Mouse (Mus musculus): Measurements from ENCODE around the gene Usp15. TPM values are rescaled to one million over a fixed set of nuclear protein-coding genes. Genes with fewer than 3 reads are reported as not detected.
A peak's percentile ranks its signal among the peaks of the same experiment; 100 is the strongest.
"Not testable (repeated sequence)": the region's sequence is repeated elsewhere in the genome, so short reads cannot be mapped to it uniquely, and the experiment has no call there.

Gene Usp15
- polyA plus RNA-seq (2012; ENCODE audit: insufficient read depth, insufficient read length, missing spikeins), result 81.7 and 94.7 TPM in 2 replicates

DNA sequence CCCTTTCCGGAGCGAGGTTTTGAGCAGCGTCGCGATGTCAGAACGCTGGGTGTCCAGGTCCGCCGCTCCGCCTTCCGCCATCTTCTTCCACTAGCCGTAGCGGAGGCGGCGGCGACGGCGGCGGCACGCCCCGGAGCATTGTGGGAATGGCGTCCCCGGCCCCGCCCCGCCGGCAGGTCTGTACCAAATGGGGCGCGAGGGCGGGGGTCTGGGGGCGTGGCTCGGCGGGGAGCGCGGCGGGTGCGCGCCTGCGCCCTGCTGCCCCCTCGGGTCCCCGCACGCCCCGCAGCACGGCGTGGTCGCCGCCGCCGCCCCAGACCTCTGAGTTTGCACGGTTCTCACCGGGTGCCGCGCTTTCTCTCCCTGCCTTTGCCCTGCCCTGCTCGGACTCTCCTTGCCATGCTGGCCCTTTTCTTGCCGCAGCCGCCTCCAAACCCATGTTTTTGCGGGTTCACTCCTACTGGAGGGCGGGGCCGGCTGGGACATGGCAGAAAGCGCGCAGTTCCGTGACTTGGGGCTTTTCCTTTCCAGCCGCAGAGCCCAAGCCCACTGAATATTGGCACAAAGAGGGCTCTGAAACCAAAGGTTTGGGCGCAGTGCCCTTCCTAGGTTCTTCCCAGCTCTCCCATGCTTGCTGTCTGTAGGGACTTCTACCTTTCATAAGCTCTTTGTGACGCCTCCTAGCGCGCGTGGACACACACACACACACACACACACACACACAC lies at the start of gene Usp15:
Gene Usp15, minus strand, starts transcription at position 161 of the 725 bp plus-strand sequence.
- Histone ChIP-seq H3K4me1 (ENCODE audit: control insufficient read depth, insufficient read depth, low read length) (peaks cover 17% of the 10 kb centered on the region), H3K27ac (ENCODE audit: insufficient read depth, low read depth, low read length) (peak within 1 kb of the TSS; percentile 58), H3K4me3 (ENCODE audit: insufficient read depth, low read length) (peak within 1 kb of the TSS; percentile 90)
- no peak for TF ChIP-seq CTCF (IDR thresholded peaks at IDR 0.05; ENCODE audit: low read depth, low read length)
- no peak for TF ChIP-seq POLR2A (IDR thresholded peaks at IDR 0.05; ENCODE audit: borderline replicate concordance, low read depth, low read length)

DNA sequence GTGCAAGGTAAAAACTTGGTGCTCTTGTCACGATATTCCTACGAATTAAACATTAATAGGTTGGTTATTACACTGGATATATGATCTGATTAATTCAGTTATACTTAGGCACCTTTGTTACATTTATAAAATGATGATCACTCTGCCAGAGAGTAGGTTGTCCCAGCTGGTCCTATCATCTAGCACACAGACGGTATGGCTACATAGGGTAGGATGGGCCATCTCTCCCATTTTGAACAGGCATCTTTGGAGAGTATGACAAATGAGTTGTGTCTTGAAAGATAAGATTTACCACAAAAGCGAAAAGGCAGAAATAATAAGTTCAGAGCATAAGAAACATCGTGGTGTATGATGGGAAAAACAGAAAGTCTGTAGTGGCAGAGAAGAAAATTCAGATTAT lies 32.6 kb upstream of the Usp15 start:
- Histone ChIP-seq H3K4me1 (ENCODE audit: control insufficient read depth, insufficient read depth, low read length) (no peaks in the 10 kb centered on the region), H3K4me3 (ENCODE audit: insufficient read depth, low read length) (no peak overlapping the region), H3K27ac (ENCODE audit: insufficient read depth, low read depth, low read length) (no peak overlapping the region)
- no peak for TF ChIP-seq POLR2A (IDR thresholded peaks at IDR 0.05; ENCODE audit: borderline replicate concordance, low read depth, low read length)
- TF ChIP-seq CTCF (IDR thresholded peaks at IDR 0.05; ENCODE audit: low read depth, low read length), result no peak

DNA sequence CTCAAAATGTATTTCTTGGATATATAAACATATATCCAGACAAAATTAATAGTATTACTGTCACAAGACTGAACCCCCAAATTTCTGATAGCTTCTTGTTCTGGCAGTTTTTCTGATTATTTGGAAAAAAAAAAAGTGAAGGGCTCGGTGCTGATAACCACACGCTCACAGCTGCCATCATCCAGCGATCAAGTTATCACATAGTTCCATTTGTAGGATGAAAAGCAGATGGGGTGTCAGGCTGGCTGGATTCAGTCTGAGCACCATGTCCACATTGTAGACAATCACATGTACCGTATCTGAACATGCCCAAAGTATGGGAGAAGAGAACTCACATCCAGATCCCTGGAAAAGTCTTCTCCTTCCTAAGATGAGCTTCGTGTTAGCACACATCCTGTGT lies 26.0 kb upstream of the Usp15 start:
- no peaks in the 10 kb centered on the region for H3K4me1 ChIP-seq (ENCODE audit: control insufficient read depth, insufficient read depth, low read length)
- no peak overlapping the region for H3K27ac ChIP-seq (ENCODE audit: insufficient read depth, low read depth, low read length)
- no peak for TF ChIP-seq POLR2A (IDR thresholded peaks at IDR 0.05; ENCODE audit: borderline replicate concordance, low read depth, low read length)
- TF ChIP-seq CTCF (IDR thresholded peaks at IDR 0.05; ENCODE audit: low read depth, low read length), result no peak
- H3K4me3 ChIP-seq (ENCODE audit: insufficient read depth, low read length), result no peak overlapping the region

DNA sequence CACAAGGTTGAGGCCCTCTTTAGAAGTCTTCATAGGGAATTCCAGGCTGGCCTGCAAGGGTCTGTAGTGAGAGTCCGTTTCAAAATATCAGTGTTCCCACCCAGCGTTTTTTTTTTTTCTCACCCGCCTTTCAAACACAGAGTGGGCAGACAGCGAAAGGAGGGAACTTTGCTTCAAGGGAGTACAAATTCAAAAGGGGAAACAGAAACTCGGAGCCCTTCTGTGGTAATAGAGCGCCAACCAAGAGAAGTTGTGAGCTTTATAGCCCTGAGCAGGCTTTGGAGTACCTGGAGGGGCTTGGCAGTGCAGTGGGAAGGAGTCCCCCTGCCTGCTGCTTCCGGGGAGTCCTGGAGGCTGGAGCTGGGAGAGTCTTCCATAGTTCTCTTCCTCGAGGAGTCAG lies 12.7 kb upstream of the Usp15 start:
- Histone ChIP-seq H3K27ac (ENCODE audit: insufficient read depth, low read depth, low read length) (no peak overlapping the region), H3K4me3 (ENCODE audit: insufficient read depth, low read length) (peak overlapping the region; percentile 35), H3K4me1 (ENCODE audit: control insufficient read depth, insufficient read depth, low read length) (no peaks in the 10 kb centered on the region)
- no peak for TF ChIP-seq CTCF (IDR thresholded peaks at IDR 0.05; ENCODE audit: low read depth, low read length)
- no peak for TF ChIP-seq POLR2A (IDR thresholded peaks at IDR 0.05; ENCODE audit: borderline replicate concordance, low read depth, low read length)

DNA sequence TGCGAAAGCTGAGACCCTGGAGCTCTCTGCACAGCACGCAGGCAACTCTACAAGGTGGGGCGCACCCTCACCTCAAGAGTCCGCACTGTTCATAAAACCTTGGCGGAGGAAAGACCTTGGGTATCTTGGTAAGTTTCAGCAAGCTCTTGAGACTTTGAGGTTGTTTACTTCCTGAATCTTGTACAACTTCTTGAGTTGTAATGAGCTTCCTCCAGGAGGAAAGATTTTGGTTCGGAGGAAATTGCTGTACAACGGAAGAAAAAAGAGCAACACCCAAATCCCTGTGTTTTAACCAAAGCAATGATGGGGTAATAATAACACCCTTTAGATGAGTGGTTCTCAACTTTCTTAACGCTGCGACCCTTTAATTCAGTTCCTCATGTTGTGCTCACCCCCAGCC lies 11.5 kb upstream of the Usp15 start:
- Histone ChIP-seq H3K27ac (ENCODE audit: insufficient read depth, low read depth, low read length) (no peak overlapping the region), H3K4me1 (ENCODE audit: control insufficient read depth, insufficient read depth, low read length) (no peaks in the 10 kb centered on the region), H3K4me3 (ENCODE audit: insufficient read depth, low read length) (no peak overlapping the region)
- TF ChIP-seq CTCF (IDR thresholded peaks at IDR 0.05; ENCODE audit: low read depth, low read length), result no peak
- no peak for TF ChIP-seq POLR2A (IDR thresholded peaks at IDR 0.05; ENCODE audit: borderline replicate concordance, low read depth, low read length)

DNA sequence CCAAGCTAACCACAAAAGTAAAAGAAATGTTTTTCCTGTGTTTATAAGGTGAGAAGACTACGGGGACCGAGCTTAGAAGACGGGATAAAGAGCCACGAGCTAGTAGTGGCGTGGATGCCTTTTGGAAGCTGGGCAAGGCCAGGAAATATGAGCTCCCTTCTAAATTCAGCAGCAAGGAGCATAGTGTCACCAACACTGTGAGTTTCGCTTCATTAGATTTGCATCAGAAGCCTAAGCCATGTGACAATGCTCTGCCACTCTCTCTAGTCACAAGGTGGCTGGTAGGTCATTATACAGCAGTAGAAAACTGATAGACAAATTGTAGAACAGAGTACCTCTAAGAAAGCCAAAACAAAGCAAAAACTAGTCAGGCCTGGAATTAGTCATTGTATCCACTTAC lies 9.3 kb upstream of the Usp15 start:
- no peak for TF ChIP-seq POLR2A (IDR thresholded peaks at IDR 0.05; ENCODE audit: borderline replicate concordance, low read depth, low read length)
- no peak for TF ChIP-seq CTCF (IDR thresholded peaks at IDR 0.05; ENCODE audit: low read depth, low read length)
- H3K27ac ChIP-seq (ENCODE audit: insufficient read depth, low read depth, low read length), result no peak overlapping the region
- H3K4me3 ChIP-seq (ENCODE audit: insufficient read depth, low read length), result no peak overlapping the region
- H3K4me1 ChIP-seq (ENCODE audit: control insufficient read depth, insufficient read depth, low read length), result no peaks in the 10 kb centered on the region

DNA sequence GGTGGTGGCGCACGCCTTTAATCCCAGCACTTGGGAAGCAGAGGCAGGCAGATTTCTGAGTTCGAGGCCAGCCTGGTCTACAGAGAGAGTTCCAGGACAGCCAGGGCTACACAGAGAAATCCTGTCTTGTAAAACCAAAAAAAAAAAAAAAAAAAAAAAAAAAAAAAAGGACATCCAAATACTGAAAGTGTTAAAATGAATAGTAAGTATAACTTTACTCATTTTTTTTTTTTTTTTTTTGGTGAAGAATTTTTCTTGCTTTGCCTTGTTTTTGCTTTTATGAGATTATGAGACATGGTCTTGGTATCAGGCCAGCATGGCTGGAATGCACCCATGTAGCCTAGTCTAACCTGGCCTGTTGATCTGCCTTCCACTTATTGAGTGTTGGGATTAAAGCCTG lies 8.6 kb upstream of the Usp15 start:
- H3K4me1 ChIP-seq (ENCODE audit: control insufficient read depth, insufficient read depth, low read length); H3K4me3 ChIP-seq (ENCODE audit: insufficient read depth, low read length); H3K27ac ChIP-seq (ENCODE audit: insufficient read depth, low read depth, low read length): not testable (repeated sequence)

DNA sequence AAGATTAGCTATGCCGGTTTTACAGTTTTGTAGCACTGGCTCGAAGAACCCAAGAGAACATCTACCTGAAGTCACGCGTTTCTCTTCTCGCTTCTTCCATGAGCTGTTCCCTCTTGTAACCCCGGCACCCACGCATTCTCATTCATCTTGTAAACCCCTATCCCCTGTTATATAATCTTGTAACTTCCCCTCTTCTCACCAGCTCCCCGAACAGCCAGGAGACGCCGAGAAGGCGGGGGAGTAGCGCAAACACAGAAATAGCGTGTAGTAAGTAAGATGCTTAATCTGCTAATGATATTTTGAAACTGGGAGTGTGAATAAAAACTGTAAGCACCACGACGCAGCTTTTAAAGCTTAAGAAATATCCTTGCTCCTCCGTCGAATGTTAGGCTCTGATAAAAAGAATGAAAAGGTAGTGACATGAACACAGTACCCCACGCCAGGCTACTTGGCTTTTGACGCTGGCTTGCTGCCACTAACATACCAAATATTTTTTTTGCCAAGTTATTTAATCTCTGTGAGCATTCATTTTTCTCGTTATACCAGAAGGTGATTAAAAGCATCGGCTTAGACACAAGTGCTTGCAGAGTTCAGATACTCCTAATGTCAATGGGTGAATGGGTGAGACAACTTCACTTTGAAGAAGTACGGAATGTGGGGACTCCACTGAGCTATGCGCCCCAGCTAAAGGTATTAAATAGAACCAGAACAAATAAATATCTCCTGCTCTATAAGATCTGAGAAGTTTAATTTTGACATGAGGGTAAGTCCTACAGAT lies 5.4 kb upstream of the Usp15 start:
- Histone ChIP-seq H3K4me3 (ENCODE audit: insufficient read depth, low read length) (no peak overlapping the region), H3K27ac (ENCODE audit: insufficient read depth, low read depth, low read length) (no peak overlapping the region), H3K4me1 (ENCODE audit: control insufficient read depth, insufficient read depth, low read length) (0 out of 2 replicates have a peak, but pooled peaks cover 2% of the 10 kb centered on the region)
- TF ChIP-seq POLR2A (IDR thresholded peaks at IDR 0.05; ENCODE audit: borderline replicate concordance, low read depth, low read length), result no peak
- no peak for TF ChIP-seq CTCF (IDR thresholded peaks at IDR 0.05; ENCODE audit: low read depth, low read length)

DNA sequence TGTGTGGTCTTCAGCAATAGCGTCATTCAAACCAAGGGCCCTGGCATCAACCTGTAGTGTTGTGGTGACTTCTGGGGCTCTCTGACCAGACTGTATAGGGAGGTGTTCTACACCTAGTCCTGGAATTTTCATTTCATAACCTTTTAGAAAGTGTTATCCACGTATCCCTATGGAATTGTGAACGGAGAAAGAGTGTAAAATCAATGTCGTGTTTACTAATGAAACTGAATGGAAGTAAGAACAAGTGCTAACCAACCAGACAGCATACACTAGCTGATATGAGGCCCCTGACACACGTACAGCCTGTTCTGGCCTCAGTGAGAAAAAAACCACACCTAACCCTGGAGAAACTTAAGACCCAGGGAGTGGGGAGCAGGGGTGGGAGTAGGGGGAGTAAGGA lies 4.6 kb upstream of the Usp15 start:
- TF ChIP-seq POLR2A (IDR thresholded peaks at IDR 0.05; ENCODE audit: borderline replicate concordance, low read depth, low read length) (no peak), CTCF (IDR thresholded peaks at IDR 0.05; ENCODE audit: low read depth, low read length) (no peak)
- no peak overlapping the region for H3K27ac ChIP-seq (ENCODE audit: insufficient read depth, low read depth, low read length)
- H3K4me1 ChIP-seq (ENCODE audit: control insufficient read depth, insufficient read depth, low read length), result 0 out of 2 replicates have a peak, but pooled peaks cover 2% of the 10 kb centered on the region
- H3K4me3 ChIP-seq (ENCODE audit: insufficient read depth, low read length), result no peak overlapping the region

DNA sequence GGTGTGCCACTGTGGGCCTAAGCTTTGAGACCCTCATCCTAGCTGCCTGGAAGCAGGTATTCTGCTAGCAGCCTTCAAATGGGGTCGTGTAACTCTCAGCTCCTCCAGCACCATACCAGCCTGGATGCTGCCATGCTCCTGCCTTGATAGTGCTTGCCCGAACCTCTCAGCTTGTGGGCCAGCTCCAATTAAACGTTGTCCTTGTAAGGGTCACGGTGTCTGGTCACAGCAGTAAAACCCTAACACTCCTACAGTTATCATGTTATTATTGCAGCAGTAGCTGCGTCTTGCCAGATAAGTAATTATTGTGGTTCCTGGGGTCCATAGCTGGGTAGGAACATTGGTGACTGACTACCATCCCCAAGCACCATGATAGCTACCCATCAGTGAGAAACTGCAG lies 4.2 kb upstream of the Usp15 start:
- 0 out of 2 replicates have a peak, but pooled peaks cover 2% of the 10 kb centered on the region for H3K4me1 ChIP-seq (ENCODE audit: control insufficient read depth, insufficient read depth, low read length)
- TF ChIP-seq POLR2A (IDR thresholded peaks at IDR 0.05; ENCODE audit: borderline replicate concordance, low read depth, low read length), result no peak
- no peak for TF ChIP-seq CTCF (IDR thresholded peaks at IDR 0.05; ENCODE audit: low read depth, low read length)
- H3K4me3 ChIP-seq (ENCODE audit: insufficient read depth, low read length), result no peak overlapping the region
- no peak overlapping the region for H3K27ac ChIP-seq (ENCODE audit: insufficient read depth, low read depth, low read length)

Measured in bone marrow macrophage, adult 2 months (primary cell).